Mouse (Mus musculus): ENCODE results near the gene Snrpc. TPM values are rescaled to one million over a fixed set of nuclear protein-coding genes. Genes with fewer than 3 reads are reported as not detected.
"Not testable (repeated sequence)": the region's sequence is repeated elsewhere in the genome, so short reads cannot be mapped to it uniquely, and the experiment has no call there.

Snrpc gene
- polyA plus RNA-seq (2015; fragmentation: Nextera tagmentation; extraction: Ambion mirVana): 186 and 189 TPM in 2 replicates

GRCm38 (mm10) chr17:27837850-27838249, at the start of gene Snrpc:
Gene Snrpc (plus strand): TSS chr17:27838150.
- H3K27me3 ChIP-seq (ENCODE audit: control insufficient read depth, insufficient read depth, low read length); ATAC-seq (replicated peaks; ENCODE audit: extremely low read depth, insufficient read depth, low FRiP score); H3K9me3 ChIP-seq (replicated peaks; ENCODE audit: control insufficient read depth, low read length); H3K9ac ChIP-seq (ENCODE audit: low read length); H3K4me3 ChIP-seq (ENCODE audit: low read length); H3K36me3 ChIP-seq (ENCODE audit: control insufficient read depth, insufficient read depth); H3K27ac ChIP-seq (ENCODE audit: low read length): not testable (repeated sequence)
- WGBS: 58% methylated on average over 3 of the region's 4 CpGs
- H3K4me2 ChIP-seq (ENCODE audit: low read depth, low read length): peak within 1 kb of the TSS; percentile 96; the same call in 1 of the 2 replicates
- peaks cover 13% of the 10 kb centered on the region for H3K4me1 ChIP-seq (ENCODE audit: control insufficient read depth, insufficient read depth, low read length)

DNA sequence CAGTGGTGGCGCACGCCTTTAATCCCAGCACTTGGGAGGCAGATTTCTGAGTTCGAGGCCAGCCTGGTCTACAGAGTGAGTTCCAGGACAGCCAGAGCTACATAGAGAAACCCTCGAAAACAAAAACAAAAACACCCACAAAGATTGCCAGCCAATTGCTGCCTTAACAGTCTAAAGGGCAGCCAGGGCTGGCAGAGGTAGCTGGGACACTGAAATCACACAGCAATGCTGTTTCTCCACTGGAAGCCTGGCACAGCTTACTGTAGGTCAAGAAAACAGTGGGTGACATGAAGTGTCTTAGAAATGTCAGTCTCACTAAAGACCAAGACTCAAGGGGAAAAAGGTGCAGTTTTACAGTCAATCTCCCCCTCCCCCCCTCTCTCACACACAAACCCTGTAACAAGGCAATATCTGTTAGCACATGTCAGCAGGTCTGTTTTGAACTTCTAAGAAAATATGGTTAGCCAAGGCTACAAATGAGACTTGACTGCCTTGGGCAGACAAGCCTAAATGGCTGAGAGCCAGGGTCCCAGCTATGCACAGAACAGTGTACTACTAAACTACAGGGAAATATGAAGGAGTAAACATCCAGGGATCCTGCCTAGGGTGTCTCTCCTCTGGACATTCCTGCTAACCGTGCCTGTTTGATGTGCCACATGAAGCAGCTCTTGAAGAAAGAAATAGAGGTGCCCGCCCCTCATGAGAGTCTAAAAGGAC, 49.3 kb upstream of the Snrpc start:
- H3K27me3 ChIP-seq (ENCODE audit: control insufficient read depth, insufficient read depth, low read length): no peaks in the 10 kb centered on the region
- no peaks in the 10 kb centered on the region for H3K9me3 ChIP-seq (replicated peaks; ENCODE audit: control insufficient read depth, low read length)
- H3K4me3 ChIP-seq (ENCODE audit: low read length): no peak overlapping the region
- peaks cover 16% of the 10 kb centered on the region for H3K36me3 ChIP-seq (ENCODE audit: control insufficient read depth, insufficient read depth)
- ATAC-seq (replicated peaks; ENCODE audit: extremely low read depth, insufficient read depth, low FRiP score): no peak
- H3K4me2 ChIP-seq (ENCODE audit: low read depth, low read length): no peak overlapping the region
- no peak overlapping the region for H3K9ac ChIP-seq (ENCODE audit: low read length)
- 79% methylated on average over 6 of the region's 6 CpGs for WGBS
- peaks cover 6% of the 10 kb centered on the region for H3K4me1 ChIP-seq (ENCODE audit: control insufficient read depth, insufficient read depth, low read length)
- 0 out of 2 replicates have a peak overlapping the region, but pooled peaks have one; percentile 7 for H3K27ac ChIP-seq (ENCODE audit: low read length)

GRCm38 (mm10) chr17:27790015-27790414, 47.9 kb upstream of the Snrpc start:
- Histone ChIP-seq H3K27ac (ENCODE audit: low read length) (no peak overlapping the region), H3K9ac (ENCODE audit: low read length) (no peak overlapping the region), H3K4me1 (ENCODE audit: control insufficient read depth, insufficient read depth, low read length) (peaks cover 6% of the 10 kb centered on the region), H3K9me3 (replicated peaks; ENCODE audit: control insufficient read depth, low read length) (no peaks in the 10 kb centered on the region), H3K4me3 (ENCODE audit: low read length) (no peak overlapping the region), H3K36me3 (ENCODE audit: control insufficient read depth, insufficient read depth) (peaks cover 11% of the 10 kb centered on the region), H3K4me2 (ENCODE audit: low read depth, low read length) (no peak overlapping the region), H3K27me3 (ENCODE audit: control insufficient read depth, insufficient read depth, low read length) (no peaks in the 10 kb centered on the region)
- no peak for ATAC-seq (replicated peaks; ENCODE audit: extremely low read depth, insufficient read depth, low FRiP score)
- 83% methylated on average over 5 of the region's 5 CpGs for WGBS

DNA sequence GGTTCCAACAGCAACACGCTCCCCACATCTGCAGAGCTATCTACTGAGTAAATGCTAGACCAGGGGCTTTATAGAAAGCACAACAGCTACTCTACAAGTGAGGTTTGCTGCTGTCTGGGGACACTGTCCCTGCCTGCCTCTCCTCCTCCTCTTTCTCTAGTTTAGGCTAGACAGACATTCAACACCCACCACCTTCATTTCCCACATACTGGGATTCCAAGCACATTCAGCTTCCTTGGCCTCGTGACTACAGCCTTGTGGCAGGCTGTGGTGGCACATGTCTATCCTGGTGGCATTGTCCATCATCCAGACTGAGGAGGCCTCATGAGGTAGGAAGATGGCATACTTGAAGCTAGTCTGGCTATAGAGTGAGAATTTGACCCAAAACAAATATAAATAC, 47.0 kb upstream of the Snrpc start:
- no peak overlapping the region for H3K4me2 ChIP-seq (ENCODE audit: low read depth, low read length)
- 85% methylated on average over 2 of the region's 2 CpGs for WGBS
- H3K4me3 ChIP-seq (ENCODE audit: low read length): no peak overlapping the region

DNA sequence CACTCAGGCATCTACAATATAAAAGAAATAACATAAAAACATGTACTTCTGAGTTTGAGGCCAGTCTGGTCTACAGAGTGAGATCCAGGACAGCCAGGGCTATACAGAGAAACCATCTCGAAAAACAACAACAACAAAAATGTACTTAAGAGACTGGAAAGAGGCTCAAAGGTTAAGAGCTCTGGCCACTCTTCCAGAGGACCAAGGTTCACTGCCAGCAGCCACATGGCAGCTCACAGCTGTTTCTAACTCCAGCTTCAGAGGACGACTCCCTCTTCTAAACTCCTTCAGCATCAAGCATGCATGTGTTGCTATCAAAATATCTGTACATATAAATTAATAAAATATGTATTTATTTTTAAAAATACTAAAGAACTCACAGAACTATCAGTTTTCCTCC, 46.4 kb upstream of the Snrpc start:
- no peak for ATAC-seq (replicated peaks; ENCODE audit: extremely low read depth, insufficient read depth, low FRiP score)
- WGBS: 87% methylated on average over 2 of the region's 2 CpGs
- Histone ChIP-seq H3K36me3 (ENCODE audit: control insufficient read depth, insufficient read depth) (0 out of 2 replicates have a peak, but pooled peaks cover 3% of the 10 kb centered on the region), H3K4me2 (ENCODE audit: low read depth, low read length) (no peak overlapping the region), H3K27ac (ENCODE audit: low read length) (no peak overlapping the region), H3K27me3 (ENCODE audit: control insufficient read depth, insufficient read depth, low read length) (no peaks in the 10 kb centered on the region), H3K9me3 (replicated peaks; ENCODE audit: control insufficient read depth, low read length) (no peaks in the 10 kb centered on the region), H3K4me1 (ENCODE audit: control insufficient read depth, insufficient read depth, low read length) (peaks cover 13% of the 10 kb centered on the region), H3K9ac (ENCODE audit: low read length) (no peak overlapping the region), H3K4me3 (ENCODE audit: low read length) (no peak overlapping the region)

More for the DNA sequence above, 47.0 kb upstream of the Snrpc start:
- Histone ChIP-seq H3K9ac (ENCODE audit: low read length) (no peak overlapping the region), H3K4me1 (ENCODE audit: control insufficient read depth, insufficient read depth, low read length) (peaks cover 7% of the 10 kb centered on the region), H3K27ac (ENCODE audit: low read length) (no peak overlapping the region), H3K27me3 (ENCODE audit: control insufficient read depth, insufficient read depth, low read length) (no peaks in the 10 kb centered on the region), H3K9me3 (replicated peaks; ENCODE audit: control insufficient read depth, low read length) (no peaks in the 10 kb centered on the region), H3K36me3 (ENCODE audit: control insufficient read depth, insufficient read depth) (peaks cover 3% of the 10 kb centered on the region; the same call in 1 of the 2 replicates)
- ATAC-seq (replicated peaks; ENCODE audit: extremely low read depth, insufficient read depth, low FRiP score): no peak

DNA sequence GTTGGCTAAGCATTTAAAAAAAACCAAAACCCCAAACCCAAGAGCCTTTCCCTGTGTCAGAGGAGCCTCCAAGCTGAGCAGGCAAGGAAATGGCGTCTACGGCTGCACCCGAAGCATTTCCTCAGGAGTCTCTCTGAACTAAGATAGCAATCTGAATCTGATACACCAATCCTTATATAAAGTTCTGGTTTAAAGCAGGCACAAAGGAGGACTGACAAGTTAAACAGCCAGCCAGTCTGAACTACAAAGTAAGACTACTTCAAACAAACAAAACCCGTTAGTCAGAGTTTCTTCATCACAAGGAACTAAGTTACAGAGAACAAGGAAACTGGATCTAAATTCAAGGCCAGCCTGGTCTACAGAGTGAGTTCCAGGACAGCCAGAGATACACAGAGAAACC, 45.4 kb upstream of the Snrpc start:
- Histone ChIP-seq H3K9ac (ENCODE audit: low read length) (no peak overlapping the region), H3K4me2 (ENCODE audit: low read depth, low read length) (no peak overlapping the region), H3K4me3 (ENCODE audit: low read length) (no peak overlapping the region), H3K36me3 (ENCODE audit: control insufficient read depth, insufficient read depth) (0 out of 2 replicates have a peak, but pooled peaks cover 3% of the 10 kb centered on the region), H3K27me3 (ENCODE audit: control insufficient read depth, insufficient read depth, low read length) (no peaks in the 10 kb centered on the region), H3K4me1 (ENCODE audit: control insufficient read depth, insufficient read depth, low read length) (peaks cover 23% of the 10 kb centered on the region), H3K27ac (ENCODE audit: low read length) (no peak overlapping the region), H3K9me3 (replicated peaks; ENCODE audit: control insufficient read depth, low read length) (no peaks in the 10 kb centered on the region)
- 76% methylated on average over 4 of the region's 4 CpGs for WGBS
- no peak for ATAC-seq (replicated peaks; ENCODE audit: extremely low read depth, insufficient read depth, low FRiP score)

DNA sequence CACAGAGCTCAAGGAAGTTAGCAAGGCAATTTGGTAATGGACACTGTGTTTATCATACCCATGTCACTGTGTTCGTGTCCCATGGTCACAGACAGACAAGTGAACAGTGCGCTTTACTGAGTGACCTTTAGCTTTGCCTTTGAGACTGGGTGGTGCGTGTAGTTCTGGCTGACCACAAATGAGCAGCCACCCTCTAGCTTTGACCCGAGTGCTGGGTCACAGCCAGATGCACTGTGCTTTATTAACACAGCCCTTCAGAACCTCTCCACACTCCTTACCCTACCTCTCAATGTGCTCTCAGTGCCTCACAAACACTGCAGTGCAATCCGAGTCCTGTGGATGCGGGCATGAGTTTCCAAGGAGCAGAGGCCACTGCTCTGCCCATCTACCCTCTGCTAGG, 44.8 kb upstream of the Snrpc start:
- no peak for ATAC-seq (replicated peaks; ENCODE audit: extremely low read depth, insufficient read depth, low FRiP score)
- Histone ChIP-seq H3K27me3 (ENCODE audit: control insufficient read depth, insufficient read depth, low read length) (no peaks in the 10 kb centered on the region), H3K36me3 (ENCODE audit: control insufficient read depth, insufficient read depth) (0 out of 2 replicates have a peak, but pooled peaks cover 3% of the 10 kb centered on the region), H3K9me3 (replicated peaks; ENCODE audit: control insufficient read depth, low read length) (no peaks in the 10 kb centered on the region), H3K4me1 (ENCODE audit: control insufficient read depth, insufficient read depth, low read length) (peaks cover 29% of the 10 kb centered on the region), H3K4me2 (ENCODE audit: low read depth, low read length) (no peak overlapping the region), H3K9ac (ENCODE audit: low read length) (no peak overlapping the region), H3K27ac (ENCODE audit: low read length) (no peak overlapping the region), H3K4me3 (ENCODE audit: low read length) (no peak overlapping the region)
- WGBS: 73% methylated on average over 6 of the region's 6 CpGs

DNA sequence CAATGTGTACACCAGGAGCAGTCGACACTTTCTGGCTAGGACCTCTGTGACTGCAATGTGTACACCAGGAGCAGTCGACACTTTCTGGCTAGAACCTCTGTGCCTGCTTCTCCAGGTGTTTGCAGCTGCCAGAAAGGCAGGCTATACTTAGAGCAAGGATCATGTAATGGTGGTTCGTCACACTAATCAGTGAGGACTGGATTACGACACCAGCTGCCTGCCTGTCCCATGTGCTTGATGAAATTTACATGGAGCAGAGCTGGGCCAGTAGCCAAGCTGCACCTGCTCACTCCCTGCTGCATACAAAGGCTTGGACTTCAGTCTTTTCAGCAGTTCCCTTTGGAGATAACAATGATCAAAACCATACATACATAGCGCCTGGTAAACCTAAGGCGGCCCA, 41.2 kb upstream of the Snrpc start:
- 29% methylated on average over 6 of the region's 6 CpGs for WGBS

GRCm38 (mm10) chr17:27797341-27797872, 40.5 kb upstream of the Snrpc start:
- peak; percentile 33; the same call in 1 of the 2 replicates for ATAC-seq (replicated peaks; ENCODE audit: extremely low read depth, insufficient read depth, low FRiP score)
- Histone ChIP-seq H3K9ac (ENCODE audit: low read length) (peak overlapping the region; percentile 54), H3K4me1 (ENCODE audit: control insufficient read depth, insufficient read depth, low read length) (peaks cover 28% of the 10 kb centered on the region), H3K27ac (ENCODE audit: low read length) (peak overlapping the region; percentile 89), H3K4me3 (ENCODE audit: low read length) (peak overlapping the region; percentile 45), H3K4me2 (ENCODE audit: low read depth, low read length) (peak overlapping the region; percentile 75), H3K9me3 (replicated peaks; ENCODE audit: control insufficient read depth, low read length) (no peaks in the 10 kb centered on the region), H3K27me3 (ENCODE audit: control insufficient read depth, insufficient read depth, low read length) (no peaks in the 10 kb centered on the region), H3K36me3 (ENCODE audit: control insufficient read depth, insufficient read depth) (0 out of 2 replicates have a peak, but pooled peaks cover 3% of the 10 kb centered on the region)
- WGBS: 5% methylated on average over 11 of the region's 11 CpGs

More for the DNA sequence above, 41.2 kb upstream of the Snrpc start:
- no peaks in the 10 kb centered on the region for H3K27me3 ChIP-seq (ENCODE audit: control insufficient read depth, insufficient read depth, low read length)
- peak overlapping the region; percentile 54 for H3K9ac ChIP-seq (ENCODE audit: low read length)
- peak overlapping the region; percentile 45 for H3K4me3 ChIP-seq (ENCODE audit: low read length)
- peak overlapping the region; percentile 75 for H3K4me2 ChIP-seq (ENCODE audit: low read depth, low read length)
- H3K36me3 ChIP-seq (ENCODE audit: control insufficient read depth, insufficient read depth): 0 out of 2 replicates have a peak, but pooled peaks cover 3% of the 10 kb centered on the region
- peak overlapping the region; percentile 89 for H3K27ac ChIP-seq (ENCODE audit: low read length)
- peaks cover 28% of the 10 kb centered on the region for H3K4me1 ChIP-seq (ENCODE audit: control insufficient read depth, insufficient read depth, low read length)
- H3K9me3 ChIP-seq (replicated peaks; ENCODE audit: control insufficient read depth, low read length): no peaks in the 10 kb centered on the region
- ATAC-seq (replicated peaks; ENCODE audit: extremely low read depth, insufficient read depth, low FRiP score): peak; percentile 85
